Mouse (Mus musculus) stomach, embryonic 14.5 days (tissue): ENCODE results near the gene Plekha7. TPM values are rescaled to one million over a fixed set of nuclear protein-coding genes. Genes with fewer than 3 reads are reported as not detected.

Source experiments
- ATAC-seq: fragments of 200-750 bp; cut with Nextera tagmentation; 2 replicates; pipeline ENCODE4 v1.8.0; 2017; ENCODE audit warnings: low read depth, moderate TSS enrichment; ENCODE audit not compliant: insufficient number of reproducible peaks, insufficient read depth, low FRiP score
- H3K27ac ChIP-seq: fragments of 300-500 bp; sonication (generic); 2 replicates; pipeline ENCODE4 v1.5.1; 2014; ENCODE audit warnings: mild to moderate bottlenecking, low read length, moderate library complexity, mixed read lengths
- H3K27me3 ChIP-seq: fragments of 300-500 bp; sonication (generic); 2 replicates; pipeline ENCODE4 v1.6.1; 2014; ENCODE audit warnings: low read length, control low read depth, mixed read lengths; ENCODE audit not compliant: control insufficient read depth, insufficient read depth
- H3K36me3 ChIP-seq: fragments of 300-500 bp; sonication (generic); 2 replicates; pipeline ENCODE4 v1.6.1; 2014; ENCODE audit warnings: mild to moderate bottlenecking, control low read depth, low read length, moderate library complexity, mixed read lengths; ENCODE audit not compliant: control insufficient read depth, insufficient read depth
- H3K4me1 ChIP-seq: fragments of 300-500 bp; sonication (generic); 2 replicates; pipeline ENCODE4 v1.6.1; 2014; ENCODE audit warnings: low read length, control low read depth, mixed read lengths; ENCODE audit not compliant: control insufficient read depth, insufficient read depth
- H3K4me2 ChIP-seq: fragments of 300-500 bp; sonication (generic); replicated peaks from 2 replicates; pipeline ENCODE4 v1.6.1; 2014; ENCODE audit warnings: low read depth, low read length, control low read depth
- H3K4me3 ChIP-seq: fragments of 300-500 bp; sonication (generic); 2 replicates; pipeline ENCODE4 v1.5.1; 2014; ENCODE audit warnings: low read depth, low read length, control low read depth
- H3K9ac ChIP-seq: fragments of 300-500 bp; sonication (generic); replicated peaks from 2 replicates; pipeline ENCODE4 v1.6.1; 2014; ENCODE audit warnings: low read depth, mild to moderate bottlenecking, control low read depth, low read length, moderate library complexity, mixed read lengths
- H3K9me3 ChIP-seq: fragments of 300-500 bp; sonication (generic); 2 replicates; pipeline ENCODE4 v1.6.1; 2016; ENCODE audit warnings: low read depth, low read length, control low read depth; ENCODE audit not compliant: control insufficient read depth
- WGBS: fragments of 180-500 bp; shearing (Covaris S2); extraction: QIAGEN DNeasy Blood & Tissue Kit; methylation state at CpG from one replicate; pipeline ENCODE4 v1.1.7; 2014; 5-methylcytosine and 5-hydroxymethylcytosine counted together
- polyA plus RNA-seq: library from polyadenylated mRNA; unstranded; fragments of >200 nt; fragmentation: Nextera tagmentation; extraction: Ambion mirVana; gene quantifications from 2 replicates; pipeline ENCODE4 v1.2.1, GENCODE M21; 2014

The Plekha7 gene
- polyA plus RNA-seq, 1 experiment from 2014 or later = 12.4 TPM

- Histone ChIP-seq H3K27ac (no peak overlapping the region), H3K9me3 (no peaks in the 10 kb centered on the region), H3K4me1 (peaks cover 11% of the 10 kb centered on the region; the same call in 1 of the 2 replicates), H3K9ac (no peak overlapping the region), H3K4me2 (no peak overlapping the region), H3K4me3 (no peak overlapping the region), H3K27me3 (no peaks in the 10 kb centered on the region), H3K36me3 (no peaks in the 10 kb centered on the region)
- WGBS = 58% methylated on average over 11 of the region's 11 CpGs
- peak; percentile 47; the same call in 1 of the 2 replicates for ATAC-seq
Observed at GRCm38 (mm10) chr7:116230811-116231609, 77.2 kb downstream of the Plekha7 start.

GRCm38 (mm10) chr7:116226877-116227282, 81.3 kb downstream of the Plekha7 start:
- Histone ChIP-seq H3K27me3 (no peaks in the 10 kb centered on the region), H3K27ac (no peak overlapping the region), H3K4me2 (no peak overlapping the region), H3K4me3 (no peak overlapping the region), H3K9ac (no peak overlapping the region), H3K4me1 (peaks cover 8% of the 10 kb centered on the region; the same call in 1 of the 2 replicates), H3K36me3 (no peaks in the 10 kb centered on the region), H3K9me3 (no peaks in the 10 kb centered on the region)
- ATAC-seq = no peak
- 72% methylated on average over 7 of the region's 7 CpGs for WGBS

- no peak for ATAC-seq
- H3K9me3 ChIP-seq = no peaks in the 10 kb centered on the region
- WGBS = 79% methylated on average over 6 of the region's 6 CpGs
- no peaks in the 10 kb centered on the region for H3K27me3 ChIP-seq
- H3K9ac ChIP-seq = no peak overlapping the region
- H3K4me1 ChIP-seq = peaks cover 12% of the 10 kb centered on the region; the same call in 1 of the 2 replicates
- no peak overlapping the region for H3K4me3 ChIP-seq
- H3K4me2 ChIP-seq = no peak overlapping the region
- H3K36me3 ChIP-seq = no peaks in the 10 kb centered on the region
- no peak overlapping the region for H3K27ac ChIP-seq
Observed at GRCm38 (mm10) chr7:116226316-116226715, 81.9 kb downstream of the Plekha7 start.

DNA sequence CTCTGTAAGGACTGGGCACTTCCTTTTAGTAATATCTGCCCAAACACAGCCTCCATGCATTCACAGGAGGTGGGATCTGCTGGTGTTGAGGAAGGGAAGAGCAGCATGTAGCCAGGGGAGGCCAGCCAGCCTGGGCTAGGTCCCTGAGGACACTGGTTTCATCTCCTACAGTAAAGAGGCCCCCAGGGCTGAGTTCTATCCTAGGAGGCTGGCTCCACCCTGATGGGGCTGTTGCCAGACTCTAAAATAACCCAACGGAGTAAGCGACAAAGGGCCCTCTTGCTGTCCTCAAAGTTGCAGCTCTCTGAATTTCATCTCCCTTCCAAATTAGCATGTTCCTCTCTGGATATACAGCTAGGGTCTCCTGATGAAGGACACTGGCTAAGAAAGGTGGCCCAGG, 83.6 kb downstream of the Plekha7 start:
- Histone ChIP-seq H3K9ac (no peak overlapping the region), H3K9me3 (no peaks in the 10 kb centered on the region), H3K36me3 (no peaks in the 10 kb centered on the region), H3K4me3 (no peak overlapping the region), H3K27ac (no peak overlapping the region), H3K27me3 (no peaks in the 10 kb centered on the region), H3K4me2 (no peak overlapping the region), H3K4me1 (peaks cover 16% of the 10 kb centered on the region; the same call in 1 of the 2 replicates)
- 87% methylated on average over 2 of the region's 2 CpGs for WGBS
- no peak for ATAC-seq

- H3K4me2 ChIP-seq = no peak overlapping the region
- H3K9me3 ChIP-seq = no peaks in the 10 kb centered on the region
- no peaks in the 10 kb centered on the region for H3K36me3 ChIP-seq
- H3K27ac ChIP-seq = no peak overlapping the region
- peak; percentile 57 for ATAC-seq
- H3K4me3 ChIP-seq = no peak overlapping the region
- H3K4me1 ChIP-seq = peaks cover 16% of the 10 kb centered on the region; the same call in 1 of the 2 replicates
- H3K27me3 ChIP-seq = no peaks in the 10 kb centered on the region
- WGBS = 49% methylated on average over 14 of the region's 14 CpGs
- no peak overlapping the region for H3K9ac ChIP-seq
Observed at GRCm38 (mm10) chr7:116223010-116223783, 85.0 kb downstream of the Plekha7 start.

DNA sequence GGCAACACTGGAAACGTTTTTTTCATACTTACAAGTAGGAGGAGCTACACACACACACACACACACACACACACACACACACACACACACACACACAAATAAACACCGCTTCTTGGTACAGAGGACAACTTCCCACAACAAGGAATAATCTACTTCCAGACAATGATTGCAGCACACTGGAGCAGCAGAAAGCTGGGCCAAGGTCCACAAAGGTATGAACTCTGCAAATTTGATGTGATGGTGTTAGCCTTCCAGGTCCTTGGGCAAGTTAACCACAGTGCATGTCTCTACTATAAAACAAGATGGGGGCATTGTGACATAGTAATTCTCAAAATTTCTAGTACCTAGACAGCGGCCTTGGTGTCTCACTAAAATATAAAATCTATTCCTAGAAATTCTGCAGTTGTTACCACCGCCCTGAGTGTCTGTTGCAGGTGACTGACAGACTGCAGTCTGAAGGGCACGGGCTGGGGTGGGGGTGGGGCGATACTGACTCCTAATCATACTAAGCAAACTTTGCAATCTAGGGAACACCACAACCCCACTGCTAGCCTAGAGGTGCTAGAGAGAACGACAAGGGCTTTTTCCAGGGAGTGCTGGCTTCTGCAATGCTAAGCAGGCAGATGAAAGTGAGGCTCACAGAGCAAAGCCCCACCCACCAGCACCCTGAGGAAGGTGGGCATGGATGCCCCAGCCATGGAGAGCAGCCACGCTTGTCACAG, 85.7 kb downstream of the Plekha7 start:
- Histone ChIP-seq H3K27me3 (no peaks in the 10 kb centered on the region), H3K27ac (0 out of 2 replicates have a peak overlapping the region, but pooled peaks have one; percentile 6), H3K9ac (no peak overlapping the region), H3K4me1 (peaks cover 16% of the 10 kb centered on the region; the same call in 1 of the 2 replicates), H3K36me3 (no peaks in the 10 kb centered on the region), H3K4me3 (no peak overlapping the region), H3K9me3 (no peaks in the 10 kb centered on the region), H3K4me2 (no peak overlapping the region)
- peak; percentile 84 for ATAC-seq
- 47% methylated on average over 8 of the region's 8 CpGs for WGBS

GRCm38 (mm10) chr7:116221883-116222282, 86.3 kb downstream of the Plekha7 start:
- no peak for ATAC-seq
- H3K27ac ChIP-seq = no peak overlapping the region
- 23% methylated on average over 7 of the region's 7 CpGs for WGBS

GRCm38 (mm10) chr7:116220103-116220707, 88.0 kb downstream of the Plekha7 start:
- Histone ChIP-seq H3K36me3 (no peaks in the 10 kb centered on the region), H3K9ac (no peak overlapping the region), H3K9me3 (no peaks in the 10 kb centered on the region; the same call in 1 of the 2 replicates), H3K4me2 (no peak overlapping the region), H3K4me3 (no peak overlapping the region), H3K27ac (no peak overlapping the region), H3K27me3 (no peaks in the 10 kb centered on the region), H3K4me1 (peaks cover 16% of the 10 kb centered on the region; the same call in 1 of the 2 replicates)
- no peak for ATAC-seq
- 76% methylated on average over 12 of the region's 12 CpGs for WGBS

More at GRCm38 (mm10) chr7:116221883-116222282, 86.3 kb downstream of the Plekha7 start:
- Histone ChIP-seq H3K4me1 (peaks cover 16% of the 10 kb centered on the region; the same call in 1 of the 2 replicates), H3K9ac (no peak overlapping the region), H3K27me3 (no peaks in the 10 kb centered on the region), H3K4me2 (no peak overlapping the region), H3K4me3 (no peak overlapping the region), H3K9me3 (no peaks in the 10 kb centered on the region), H3K36me3 (no peaks in the 10 kb centered on the region)
